Mouse (Mus musculus) retina, embryonic 14.5 days (tissue): Measurements from ENCODE around the gene Sez6l.
A peak's percentile ranks its signal among the peaks of the same experiment; 100 is the strongest.

Experiments
- DNase-seq: peaks from one replicate; pipeline ENCODE4 v3.0.0-alpha.2; 2015; ENCODE audit warnings: low spot score

Sez6l gene

DNA sequence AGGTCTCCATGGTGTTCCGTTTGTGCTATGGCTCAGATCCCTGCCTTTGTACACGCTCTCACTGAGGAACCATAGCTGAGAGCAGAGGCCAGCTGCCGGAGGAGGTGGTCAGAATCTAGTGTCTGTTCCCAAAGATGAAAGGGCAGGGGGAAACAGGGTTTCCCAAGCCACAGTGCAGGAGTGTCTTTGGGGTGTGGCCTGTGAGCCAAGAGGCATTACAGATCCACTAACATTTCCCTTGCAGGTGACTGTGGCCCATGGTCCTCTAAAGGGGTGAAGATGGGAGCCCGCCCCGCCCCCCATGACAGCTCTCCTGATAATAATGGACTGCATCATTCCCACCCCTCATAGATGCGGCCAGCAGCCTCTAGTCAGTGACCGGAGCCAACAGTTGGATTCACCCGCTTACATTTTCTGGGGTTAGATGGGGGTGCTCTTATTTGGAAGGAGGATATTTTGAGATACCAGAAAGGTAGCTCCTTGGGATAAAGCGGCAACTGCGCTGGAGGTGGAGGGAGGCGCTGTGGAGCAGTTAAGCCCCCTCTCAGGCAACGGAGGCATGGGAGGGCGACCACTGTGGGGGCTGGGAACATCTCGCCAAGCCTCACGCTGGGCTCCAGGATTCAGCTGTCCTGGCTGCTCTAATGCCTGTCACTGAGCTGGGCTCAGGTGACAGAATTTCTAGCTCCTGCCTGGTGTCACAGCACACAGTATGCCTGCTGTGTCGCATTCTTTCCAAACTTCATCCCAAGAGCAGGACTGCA, 43.5 kb downstream of the Sez6l start:
- DNase-seq: no peak

DNA sequence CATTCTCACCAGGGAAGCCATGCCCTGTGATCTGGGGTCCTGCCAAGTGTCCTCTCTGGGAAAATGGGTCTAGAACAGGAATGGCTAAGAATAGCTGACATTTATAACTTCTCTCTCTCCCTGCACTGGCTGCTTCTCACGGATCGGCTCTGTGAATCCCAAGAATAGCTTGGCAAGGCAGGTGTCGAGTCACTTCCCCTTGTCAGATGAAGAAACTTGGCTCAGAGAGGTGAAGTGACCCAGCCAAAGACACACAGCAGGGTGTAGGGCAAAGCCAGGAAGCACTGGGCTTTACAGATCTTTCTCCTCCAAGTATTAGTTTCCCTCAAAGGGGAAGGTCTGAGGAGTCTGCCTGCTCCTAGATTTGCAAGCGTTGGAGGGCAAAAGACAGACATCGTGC, 44.1 kb downstream of the Sez6l start:
- DNase-seq: no peak

DNA sequence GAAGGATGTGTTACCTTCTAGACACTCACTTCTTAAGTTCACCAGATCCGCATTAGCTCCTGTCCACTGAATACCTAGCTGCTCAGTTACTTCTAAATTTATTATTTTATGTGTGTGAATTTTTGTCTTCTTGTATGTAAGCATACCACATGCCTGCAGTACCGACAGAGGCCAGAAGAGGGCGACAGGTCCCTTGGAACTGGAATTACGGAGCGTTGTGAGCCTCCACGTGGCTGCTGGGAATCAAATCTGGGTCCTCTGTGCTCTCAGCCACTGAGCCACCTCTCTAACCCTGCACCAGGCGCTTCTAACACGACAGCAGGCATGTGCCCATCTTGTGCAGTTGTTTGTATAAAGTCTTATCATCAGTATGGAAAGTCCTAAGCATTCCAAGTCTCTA, 44.8 kb downstream of the Sez6l start:
- no peak for DNase-seq

DNA sequence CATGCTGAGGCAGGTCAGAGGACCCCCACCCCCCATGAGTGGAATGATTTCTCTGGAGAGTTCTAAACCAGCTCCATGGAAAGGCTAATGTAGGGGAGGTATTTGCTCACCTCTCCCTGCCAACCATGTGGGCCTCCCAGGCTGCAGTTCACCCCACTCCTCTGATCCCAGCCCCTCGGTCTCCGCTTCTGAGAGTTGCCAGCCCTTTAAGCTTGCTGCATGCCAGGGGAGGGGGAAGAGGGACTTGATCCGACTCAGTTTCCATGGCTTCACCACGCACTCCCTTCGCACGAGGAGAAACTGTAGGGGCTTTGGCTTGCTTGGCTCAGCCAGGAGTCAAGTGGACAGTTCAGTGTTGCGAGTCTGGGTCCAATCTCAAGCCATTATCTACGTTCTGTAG, 45.9 kb downstream of the Sez6l start:
- no peak for DNase-seq

DNA sequence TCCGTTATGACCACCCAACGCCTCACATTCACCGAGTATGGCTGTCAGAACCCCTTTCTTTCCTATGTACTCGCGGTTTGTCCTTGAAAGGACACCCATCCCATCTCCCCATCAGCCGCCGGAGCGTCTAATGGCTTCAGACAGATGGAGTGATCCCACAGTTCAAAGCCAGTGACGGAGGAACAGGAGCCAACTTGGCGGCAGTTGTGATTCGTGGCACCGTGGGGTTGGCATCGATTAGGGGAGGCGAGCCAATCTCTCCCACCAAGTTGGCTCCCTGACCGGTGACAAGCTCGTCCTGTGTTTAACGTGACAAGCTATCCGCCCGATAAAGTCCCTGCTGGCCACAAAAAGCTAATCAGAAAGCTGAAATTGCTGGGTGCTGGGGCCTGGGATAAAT, 50.0 kb downstream of the Sez6l start:
- no peak for DNase-seq

DNA sequence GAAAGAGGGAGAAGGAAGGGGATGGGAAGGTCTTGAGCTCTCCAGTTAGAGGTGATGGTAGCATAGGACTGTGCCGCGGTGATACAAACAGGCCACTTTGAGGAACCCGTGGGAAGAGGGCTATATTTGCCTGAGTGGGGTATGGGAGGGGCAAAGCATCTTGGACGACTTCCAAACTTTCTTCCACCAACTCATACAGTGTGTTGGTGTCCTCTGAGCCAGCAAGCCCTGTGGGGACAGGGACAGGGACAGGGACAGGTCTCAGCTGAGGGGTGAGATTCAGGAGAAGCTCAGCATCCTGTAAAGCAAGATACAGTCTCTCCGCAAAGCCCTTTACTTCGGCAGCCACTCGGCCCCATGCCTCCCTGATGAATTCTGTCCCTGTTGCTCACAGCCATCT, 50.5 kb downstream of the Sez6l start:
- DNase-seq: no peak

DNA sequence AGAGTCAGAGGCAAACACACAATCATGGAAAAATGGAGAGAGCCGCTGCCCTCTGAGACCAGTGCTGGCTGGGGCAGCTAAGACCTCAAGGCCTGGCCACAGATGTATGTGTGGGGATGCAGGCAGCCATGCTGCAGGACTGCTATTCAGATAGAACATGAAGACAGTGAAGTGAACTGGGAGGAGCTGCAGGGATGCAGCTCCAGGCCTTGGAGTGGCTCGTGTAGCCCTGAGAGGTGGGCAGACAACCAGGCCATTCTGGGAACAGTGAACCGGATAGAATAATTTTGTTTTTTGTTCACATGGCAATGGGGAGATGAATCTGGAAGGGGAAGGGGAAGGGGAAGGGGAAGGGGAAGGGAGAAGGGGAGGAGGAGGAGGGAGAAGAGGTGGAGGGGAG, 51.0 kb downstream of the Sez6l start:
- DNase-seq: no peak

DNA sequence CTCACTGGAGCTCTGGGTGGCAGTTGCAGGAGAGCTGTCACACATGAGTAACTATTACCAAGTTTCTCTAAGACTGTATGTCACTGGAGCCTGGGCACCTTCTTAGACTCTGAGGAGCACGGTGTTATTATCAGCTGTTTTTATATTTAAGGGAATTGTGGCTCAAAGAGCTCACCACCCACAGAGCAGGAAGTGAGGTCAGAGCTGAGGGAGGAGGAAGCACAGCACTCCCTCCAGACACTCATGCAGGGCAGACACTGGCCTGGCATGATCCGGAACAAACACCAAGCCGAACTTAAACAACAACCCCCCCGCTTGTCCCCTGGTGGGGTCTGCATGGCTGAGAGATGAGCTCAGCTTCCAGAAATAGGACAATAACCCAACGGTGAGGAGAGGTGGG, 51.7 kb downstream of the Sez6l start:
- DNase-seq: no peak

DNA sequence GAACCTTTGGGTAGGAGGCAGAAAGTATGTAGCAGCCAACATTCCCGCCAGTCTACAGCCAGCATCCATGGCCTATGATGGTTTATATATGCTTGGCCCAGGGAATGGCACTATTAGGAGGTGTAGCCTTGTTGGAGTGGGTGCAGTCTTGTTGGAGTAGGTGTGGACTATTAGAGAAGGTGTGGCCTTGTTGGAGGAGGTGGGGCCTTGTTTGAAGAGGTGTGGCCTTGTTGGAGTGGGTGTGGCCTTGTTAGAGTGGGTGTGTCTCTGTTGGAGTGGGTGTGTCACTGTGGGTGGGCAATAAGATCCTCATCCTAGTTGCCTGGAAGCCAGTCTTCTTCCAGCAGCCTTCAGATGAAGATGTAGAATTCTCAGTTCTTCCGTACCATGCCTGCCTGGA, 53.2 kb downstream of the Sez6l start:
- no peak for DNase-seq

DNA sequence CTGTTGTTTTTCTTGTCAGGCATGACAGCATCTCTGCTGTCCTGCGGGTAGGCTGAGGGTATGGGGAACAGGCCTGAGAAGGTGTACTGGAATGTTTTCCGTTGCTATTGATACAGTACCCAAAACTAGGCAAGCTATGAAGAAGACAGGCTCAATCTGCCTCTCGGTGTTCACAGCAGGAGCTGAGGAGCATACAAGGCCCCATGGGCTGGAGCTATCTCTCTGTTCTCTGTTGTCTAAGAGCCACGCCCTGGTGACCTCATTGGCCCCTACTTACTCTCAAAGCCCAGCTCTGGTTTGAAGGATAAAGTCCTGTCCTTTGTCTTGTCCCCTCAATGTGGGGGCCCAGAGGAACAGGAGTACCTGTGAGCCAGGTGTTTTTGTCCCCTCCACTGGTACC, 53.7 kb downstream of the Sez6l start:
- DNase-seq: no peak

DNA sequence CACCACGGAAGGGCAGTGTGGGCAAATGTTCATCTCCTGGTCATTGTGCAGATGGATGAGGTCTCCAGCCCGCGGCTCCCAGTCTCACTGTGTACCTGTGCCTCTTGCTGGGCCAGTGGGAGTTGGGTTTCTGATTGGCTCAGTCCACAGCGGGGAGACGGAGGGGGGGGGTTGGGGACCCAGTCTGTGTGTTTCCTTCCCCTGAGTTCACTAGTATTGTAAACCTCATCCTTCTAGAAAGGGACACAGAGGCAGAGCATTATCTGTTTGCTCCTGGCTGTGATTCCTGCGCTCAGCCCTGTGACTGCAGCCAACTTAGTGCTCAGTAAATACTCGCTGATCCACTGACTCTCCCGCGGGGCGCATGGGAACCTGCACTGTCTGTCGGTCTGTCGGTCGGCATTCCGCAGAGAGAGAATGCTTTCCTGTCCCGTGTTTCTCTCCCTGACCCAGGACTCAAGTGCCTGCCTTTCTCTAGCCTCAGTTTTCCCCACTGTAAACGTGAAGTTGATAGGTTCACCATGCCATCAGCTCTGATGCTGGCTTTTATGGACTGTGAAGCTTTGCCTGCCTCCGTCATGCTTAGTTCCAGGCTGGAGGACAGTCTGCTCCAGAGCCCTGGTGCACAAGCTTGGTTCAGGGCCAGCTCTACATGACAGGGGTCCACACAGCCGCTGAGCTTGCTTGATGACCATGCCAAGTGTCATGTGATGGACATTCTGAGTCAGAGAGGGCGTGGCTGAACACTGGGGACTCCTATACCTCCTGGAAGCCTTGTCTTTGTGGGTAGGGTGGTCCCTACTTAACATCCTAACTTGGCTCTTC, 55.1 kb downstream of the Sez6l start:
- no peak for DNase-seq

DNA sequence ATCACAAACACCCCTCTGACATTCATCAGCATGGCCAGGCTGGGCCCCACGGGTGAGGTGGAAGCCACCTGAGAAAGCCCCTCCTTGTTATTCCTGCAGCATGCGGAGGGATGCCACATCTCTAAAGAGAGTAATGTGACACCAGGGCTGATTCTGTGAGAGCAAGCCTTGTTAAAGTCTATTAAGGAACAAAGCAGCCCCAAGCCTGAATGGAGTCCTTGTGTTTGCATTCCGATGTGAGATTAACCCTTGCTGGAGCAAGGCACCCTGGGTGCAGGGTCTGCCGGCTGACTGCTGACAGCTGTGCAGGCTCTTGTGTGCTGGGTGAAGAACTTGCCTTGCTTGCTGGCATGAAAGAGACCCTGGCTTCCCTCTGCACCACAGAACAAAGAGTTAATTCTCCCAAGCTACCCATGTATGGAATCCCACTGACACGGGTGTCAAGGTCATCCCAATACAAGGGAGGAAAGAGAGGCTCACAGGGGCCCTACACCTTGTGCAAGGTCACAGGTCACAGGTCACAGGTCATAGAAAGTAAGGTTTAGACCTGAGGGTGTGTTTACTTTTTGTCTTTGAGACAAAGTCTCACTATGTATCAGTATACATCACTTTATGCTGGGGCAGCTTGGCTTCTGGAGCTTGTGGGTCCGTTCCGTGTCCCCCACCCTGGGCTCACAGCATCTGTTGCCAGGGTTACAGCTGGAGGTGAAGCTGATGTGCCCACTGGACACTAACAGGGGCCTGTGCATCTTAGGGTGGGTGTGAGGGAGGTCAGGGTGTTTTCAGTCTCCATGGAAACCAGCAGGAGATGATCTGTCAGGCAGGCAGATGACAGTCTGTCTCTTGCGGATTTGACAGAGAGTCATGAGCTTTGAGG, 55.9 kb downstream of the Sez6l start:
- DNase-seq: peak; percentile 70

DNA sequence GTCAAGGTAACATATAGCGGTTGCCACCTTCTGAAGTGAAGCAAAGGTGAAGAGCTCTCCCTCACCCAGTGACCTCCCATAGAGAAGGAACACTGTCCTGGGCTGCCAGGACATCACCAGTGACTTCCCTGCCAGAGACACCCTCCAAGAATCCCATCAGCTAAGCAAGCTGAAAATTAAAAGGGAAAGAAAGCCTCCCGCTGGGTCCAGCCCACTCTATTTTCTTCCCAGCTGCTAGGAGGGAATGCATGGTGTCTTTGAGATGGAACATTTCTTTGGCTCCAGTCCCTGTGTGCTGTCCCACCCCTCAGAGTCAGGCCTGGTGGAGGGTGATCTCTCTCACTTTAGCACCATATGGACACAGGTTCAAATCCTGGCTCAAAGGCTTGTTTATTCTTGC, 58.2 kb downstream of the Sez6l start:
- no peak for DNase-seq

DNA sequence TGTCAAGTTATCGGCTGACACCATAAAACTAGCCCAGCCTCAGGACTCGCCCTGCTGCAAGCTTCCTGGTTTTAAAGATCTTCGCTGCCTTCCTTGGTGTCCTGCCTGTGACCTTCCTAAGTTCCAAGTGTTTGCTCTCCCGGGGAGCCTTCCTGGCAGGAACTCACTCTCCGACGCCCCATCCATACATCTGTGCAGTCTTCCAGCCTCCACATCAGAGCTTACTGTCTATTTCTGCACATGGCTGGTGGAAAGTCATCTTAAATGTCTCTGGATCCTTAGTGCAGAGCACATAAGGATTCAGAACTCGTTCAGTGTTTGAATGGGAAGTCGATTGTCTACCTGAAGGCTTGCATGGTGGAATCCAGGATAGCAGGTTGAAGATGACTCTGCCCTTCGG, 59.5 kb downstream of the Sez6l start:
- DNase-seq: no peak

DNA sequence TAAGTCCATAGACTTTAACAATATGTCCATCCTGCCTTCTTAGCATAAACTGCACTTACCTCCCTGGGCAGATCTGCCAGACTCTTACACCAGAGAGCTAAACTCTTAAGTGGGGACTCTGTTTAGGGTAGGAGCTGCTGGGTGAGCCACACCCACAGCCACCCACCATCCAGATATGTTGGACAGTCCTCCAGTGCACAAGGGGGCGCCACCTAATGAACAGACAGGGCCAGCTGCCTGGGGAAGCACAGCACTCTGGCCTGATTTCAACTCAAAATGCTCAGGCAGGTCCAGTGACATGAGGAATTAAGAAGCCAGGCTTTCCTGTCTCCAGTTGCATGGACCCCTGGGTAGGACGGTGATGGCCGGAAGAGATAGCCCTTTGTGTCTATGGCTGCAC, 60.5 kb downstream of the Sez6l start:
- DNase-seq: no peak

DNA sequence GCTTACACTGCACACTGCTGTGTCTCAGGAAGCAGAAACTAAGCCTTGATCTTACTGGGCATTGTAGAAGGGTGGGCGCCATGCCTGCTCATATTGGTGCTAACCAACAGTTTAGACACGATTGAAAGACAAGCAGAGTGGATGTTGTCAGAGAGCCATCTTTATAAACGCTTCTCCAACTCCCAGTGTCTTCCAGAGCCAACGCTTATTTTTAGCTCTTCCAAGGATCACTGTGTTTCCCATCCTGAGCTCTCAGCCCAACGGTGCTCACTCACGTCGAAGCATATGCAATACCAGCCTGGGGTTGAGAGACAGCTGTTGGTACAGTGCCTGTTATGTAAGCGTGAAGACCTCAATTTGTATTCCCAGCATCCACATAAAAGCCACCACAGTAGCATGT, 66.6 kb downstream of the Sez6l start:
- DNase-seq: no peak

DNA sequence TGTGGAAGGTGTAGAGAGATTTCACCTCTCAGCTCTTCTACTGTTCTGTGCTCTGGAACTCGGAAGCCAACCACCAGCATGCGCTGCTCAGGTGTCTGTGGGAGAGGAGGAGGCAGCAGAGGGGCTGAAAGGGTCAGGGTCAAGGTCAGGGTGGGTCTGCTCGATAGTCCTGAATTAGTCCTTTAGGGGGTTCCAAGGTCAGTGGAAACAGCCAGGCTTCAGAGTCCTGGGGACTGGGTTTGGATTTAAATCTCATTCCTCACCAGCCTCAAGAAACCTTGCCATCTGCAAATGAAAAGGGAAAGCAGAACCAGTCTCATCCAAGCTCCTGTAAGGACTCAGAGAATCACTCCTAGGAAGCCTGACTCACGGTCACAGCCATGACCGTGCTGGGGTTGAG, 67.1 kb downstream of the Sez6l start:
- DNase-seq: no peak

DNA sequence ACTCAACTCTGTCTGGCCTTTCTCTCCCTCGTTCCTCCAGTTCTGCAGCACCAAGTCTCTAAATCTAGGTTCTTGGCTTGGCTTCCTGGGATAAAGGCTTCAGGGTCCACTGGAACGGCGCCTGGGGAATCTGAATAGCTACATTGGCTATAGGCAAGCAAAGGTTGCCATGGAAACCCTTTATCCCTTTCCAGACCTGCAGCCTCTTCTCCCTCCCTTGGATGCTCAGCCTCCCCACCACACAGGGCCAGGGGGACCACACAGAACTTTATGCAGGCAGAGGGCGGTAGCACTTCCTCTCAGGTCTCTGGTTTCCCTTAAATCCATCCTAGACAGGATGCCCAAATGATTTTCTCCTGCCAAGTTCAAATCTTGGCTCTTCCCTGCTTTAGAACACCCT, 71.4 kb downstream of the Sez6l start:
- no peak for DNase-seq

DNA sequence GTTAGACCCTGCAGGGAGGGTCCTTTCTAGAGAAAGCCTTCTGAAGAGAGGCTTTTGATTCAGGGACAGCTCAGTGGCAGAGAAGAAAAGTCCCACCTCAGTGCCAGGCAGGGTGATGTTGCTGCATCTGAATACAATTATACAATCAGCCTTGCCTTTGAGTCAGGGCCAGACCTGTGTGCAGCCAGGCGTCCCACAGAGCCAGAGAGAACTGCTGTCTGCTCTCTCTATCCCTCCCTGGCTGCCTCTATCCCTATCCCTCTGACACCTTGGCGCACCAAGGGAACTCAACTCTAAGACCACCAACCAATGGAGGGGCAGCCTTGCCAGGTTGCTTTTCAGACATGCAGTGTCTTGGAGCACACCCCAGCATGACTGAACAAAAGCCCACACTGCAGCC, 75.6 kb downstream of the Sez6l start:
- no peak for DNase-seq

DNA sequence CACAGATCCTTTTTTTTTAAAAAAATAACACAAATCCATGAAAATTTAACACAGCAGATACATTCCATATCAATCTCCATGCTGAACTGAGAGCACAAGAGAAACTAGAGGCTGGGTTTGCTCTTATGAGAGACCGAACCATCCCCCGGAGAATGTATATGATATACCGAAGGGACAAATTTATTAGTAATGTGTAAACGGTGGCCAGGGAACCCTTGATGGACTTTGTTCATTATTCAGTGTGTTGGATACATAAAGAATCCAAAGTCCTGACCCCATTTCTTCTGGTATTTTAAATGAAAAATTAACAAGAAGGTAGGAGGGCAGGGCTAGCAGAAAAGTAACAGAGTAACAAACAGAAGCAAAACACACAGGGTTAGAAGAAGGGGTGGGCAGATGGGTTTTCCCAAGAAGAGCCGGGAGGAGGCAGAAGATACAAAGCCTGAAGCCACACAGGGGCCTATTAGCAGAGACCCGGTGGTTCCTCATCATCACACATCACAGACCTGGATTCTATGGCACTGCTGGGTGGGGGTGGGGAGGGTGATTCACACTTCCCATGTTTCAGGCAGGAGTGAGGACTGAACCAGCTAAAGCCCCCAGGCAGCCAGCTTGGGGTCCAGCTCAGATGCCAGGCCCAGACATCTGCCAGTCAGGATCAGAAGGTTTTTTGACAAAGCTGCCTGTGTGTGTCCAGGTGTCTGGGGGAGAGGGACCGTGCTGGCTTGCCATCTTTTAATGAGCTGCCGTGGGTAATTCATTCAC, 76.9 kb downstream of the Sez6l start:
- no peak for DNase-seq

DNA sequence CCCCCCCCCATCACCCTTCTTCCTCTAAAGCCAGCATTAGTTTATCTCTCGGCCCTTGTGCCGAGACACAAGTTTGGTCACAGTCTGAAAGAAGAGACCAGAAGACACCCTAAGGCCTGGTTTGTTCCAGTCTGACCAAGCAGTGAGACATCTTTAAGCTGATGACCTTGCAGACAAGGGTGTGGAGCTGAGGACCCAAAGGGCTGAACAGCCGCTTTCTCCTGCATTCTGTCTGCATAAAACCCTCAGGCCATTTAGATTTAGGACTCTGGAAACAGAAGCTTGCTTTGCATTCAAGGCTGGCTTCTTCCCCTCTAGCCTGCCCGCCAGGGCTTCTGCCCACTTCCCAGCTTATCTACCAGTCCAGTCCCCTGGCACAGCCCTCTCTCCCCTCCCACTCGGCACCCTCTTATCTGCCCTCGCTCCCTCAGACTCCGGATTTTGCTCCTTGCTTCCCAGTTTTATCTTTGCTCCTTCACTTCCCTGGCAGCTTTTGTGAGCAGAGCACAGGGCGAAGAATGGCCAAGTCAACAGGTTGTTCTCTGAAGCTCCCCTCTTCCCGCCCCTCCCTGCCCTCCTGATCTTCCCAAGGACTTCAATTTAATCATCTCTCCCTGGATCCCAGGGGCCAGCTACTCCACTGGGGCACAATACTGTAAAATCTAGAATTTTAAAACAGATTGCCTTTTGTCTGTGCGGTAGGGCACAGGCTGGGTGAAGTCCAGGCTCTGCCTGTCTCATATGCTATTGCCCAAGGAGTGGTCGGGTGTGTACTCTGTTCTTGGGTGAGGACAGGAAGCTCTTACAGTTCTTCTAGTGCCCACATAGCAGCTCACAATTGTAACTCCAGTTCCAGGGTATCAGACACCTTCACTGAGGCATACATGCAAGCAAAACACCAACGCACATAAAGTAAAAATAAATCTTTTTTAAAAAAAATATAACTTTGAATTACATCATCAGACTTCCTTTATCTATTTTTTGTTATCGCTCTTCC, 77.8 kb downstream of the Sez6l start:
- DNase-seq: no peak
